Mouse (Mus musculus) hindbrain, embryonic 13.5 days (tissue): ENCODE data around the gene Csmd2. TPM values are rescaled to one million over a fixed set of nuclear protein-coding genes. Genes with fewer than 3 reads are reported as not detected.
A peak's percentile ranks its signal among the peaks of the same experiment; 100 is the strongest.

Source experiments
- ATAC-seq: fragments of 200-750 bp; cut with Nextera tagmentation; 2 replicates; pipeline ENCODE4 v1.8.0; 2017; ENCODE audit warnings: moderate TSS enrichment; ENCODE audit not compliant: low FRiP score
- H3K27ac ChIP-seq: fragments of 300-500 bp; sonication (generic); 2 replicates; pipeline ENCODE4 v1.5.1; 2015; ENCODE audit warnings: inconsistent platforms, mild to moderate bottlenecking, moderate library complexity
- H3K27me3 ChIP-seq: fragments of 300-500 bp; sonication (generic); 2 replicates; pipeline ENCODE4 v1.6.1; 2015; ENCODE audit warnings: mild to moderate bottlenecking, inconsistent platforms
- H3K36me3 ChIP-seq: fragments of 300-500 bp; sonication (generic); 2 replicates; pipeline ENCODE4 v1.6.1; 2015; ENCODE audit warnings: mild to moderate bottlenecking, inconsistent platforms
- H3K4me1 ChIP-seq: fragments of 300-500 bp; sonication (generic); replicated peaks from 2 replicates; pipeline ENCODE4 v1.6.1; 2015; ENCODE audit warnings: inconsistent platforms
- H3K4me2 ChIP-seq: fragments of 300-500 bp; sonication (generic); 2 replicates; pipeline ENCODE4 v1.6.1; 2015; ENCODE audit warnings: inconsistent platforms, mild to moderate bottlenecking, moderate library complexity
- H3K4me3 ChIP-seq: fragments of 300-500 bp; sonication (generic); 2 replicates; pipeline ENCODE4 v1.5.1; 2015; ENCODE audit warnings: mild to moderate bottlenecking, inconsistent platforms
- H3K9ac ChIP-seq: fragments of 300-500 bp; sonication (generic); 2 replicates; pipeline ENCODE4 v1.6.1; 2015; ENCODE audit warnings: mild to moderate bottlenecking, inconsistent platforms
- H3K9me3 ChIP-seq: fragments of 300-500 bp; sonication (generic); 2 replicates; pipeline ENCODE4 v1.6.1; 2016; ENCODE audit warnings: inconsistent platforms
- WGBS: fragments of 180-500 bp; shearing (Covaris S2); methylation state at CpG from one replicate; pipeline ENCODE4 v1.1.7; 2015; 5-methylcytosine and 5-hydroxymethylcytosine counted together
- polyA plus RNA-seq: library from polyadenylated mRNA; unstranded; fragments of >200 nt; fragmentation: Nextera tagmentation; extraction: Ambion mirVana; gene quantifications from 2 replicates; pipeline ENCODE4 v1.2.1, GENCODE M21; 2015

Csmd2 gene
- polyA plus RNA-seq, 1 experiment from 2014 or later: 8.6 TPM

DNA sequence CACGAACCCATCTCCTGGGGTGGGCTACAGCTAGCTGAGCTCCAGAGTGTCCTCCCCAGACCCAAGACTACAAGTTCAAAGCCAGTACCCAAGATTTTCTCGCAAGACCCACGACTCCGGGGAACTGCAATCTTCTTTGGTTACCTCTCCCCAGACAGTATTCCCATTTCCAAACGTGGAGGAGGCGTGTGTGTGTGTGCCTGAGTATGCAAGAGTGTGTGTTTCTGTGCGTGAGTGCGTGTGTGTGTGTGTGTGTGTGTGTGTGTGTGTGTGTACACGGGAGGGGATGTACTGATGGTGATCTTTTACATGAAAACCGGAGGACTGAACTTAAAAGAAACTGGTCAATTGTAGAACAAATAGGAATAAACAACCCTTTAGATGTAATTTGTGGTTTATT is 387 bp upstream of the Csmd2 start:
- Histone ChIP-seq H3K4me2 (peak overlapping the region; percentile 83), H3K4me3 (peak overlapping the region; percentile 74), H3K27me3 (peaks cover 32% of the 10 kb centered on the region), H3K27ac (peak overlapping the region; percentile 89), H3K9ac (peak overlapping the region; percentile 87), H3K9me3 (no peaks in the 10 kb centered on the region), H3K36me3 (no peaks in the 10 kb centered on the region), H3K4me1 (peaks cover 50% of the 10 kb centered on the region)
- ATAC-seq: no peak
- 3% methylated on average over 10 of the region's 10 CpGs for WGBS

DNA sequence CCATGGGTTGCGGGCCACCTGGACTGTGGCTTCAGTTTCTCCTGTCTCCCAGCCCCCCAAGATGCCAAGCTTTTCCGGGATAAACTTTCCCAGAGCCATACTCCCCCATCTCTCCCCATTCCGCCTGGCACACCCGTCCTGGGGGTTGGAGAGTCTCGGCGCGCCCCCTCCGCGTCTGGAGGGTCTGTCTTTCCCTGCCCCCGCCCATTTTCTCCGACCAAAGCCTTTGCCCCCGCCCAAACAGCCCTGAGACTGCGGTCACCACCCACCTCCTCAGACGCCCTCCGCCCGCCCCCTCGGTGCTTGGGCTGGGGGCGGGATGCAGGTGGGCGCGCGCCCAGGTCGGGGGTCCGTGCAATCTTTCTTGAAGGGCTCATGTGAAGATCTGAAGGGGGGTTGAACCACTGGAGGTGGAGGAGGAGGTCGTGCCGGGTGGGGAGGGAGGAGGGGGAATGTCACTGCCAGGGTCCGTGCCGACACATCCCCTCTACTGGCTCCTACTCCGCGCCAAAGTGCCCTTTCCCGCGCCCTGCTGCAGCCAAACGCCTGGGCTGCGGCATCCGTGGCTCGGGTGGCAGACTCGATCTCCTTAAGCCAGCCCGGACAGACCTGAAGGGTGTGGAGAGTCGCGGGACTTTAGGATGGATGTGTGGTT is 996 bp downstream of the Csmd2 start:
- peak; percentile 8; the same call in 1 of the 2 replicates for ATAC-seq
- Histone ChIP-seq H3K9me3 (no peaks in the 10 kb centered on the region), H3K9ac (peak overlapping the region; percentile 87), H3K36me3 (no peaks in the 10 kb centered on the region), H3K4me3 (peak overlapping the region; percentile 74), H3K4me2 (peak overlapping the region; percentile 83), H3K27ac (peak overlapping the region; percentile 89), H3K4me1 (peaks cover 55% of the 10 kb centered on the region), H3K27me3 (peaks cover 26% of the 10 kb centered on the region)
- WGBS: under 1% methylated on average over 37 of the region's 39 CpGs

DNA sequence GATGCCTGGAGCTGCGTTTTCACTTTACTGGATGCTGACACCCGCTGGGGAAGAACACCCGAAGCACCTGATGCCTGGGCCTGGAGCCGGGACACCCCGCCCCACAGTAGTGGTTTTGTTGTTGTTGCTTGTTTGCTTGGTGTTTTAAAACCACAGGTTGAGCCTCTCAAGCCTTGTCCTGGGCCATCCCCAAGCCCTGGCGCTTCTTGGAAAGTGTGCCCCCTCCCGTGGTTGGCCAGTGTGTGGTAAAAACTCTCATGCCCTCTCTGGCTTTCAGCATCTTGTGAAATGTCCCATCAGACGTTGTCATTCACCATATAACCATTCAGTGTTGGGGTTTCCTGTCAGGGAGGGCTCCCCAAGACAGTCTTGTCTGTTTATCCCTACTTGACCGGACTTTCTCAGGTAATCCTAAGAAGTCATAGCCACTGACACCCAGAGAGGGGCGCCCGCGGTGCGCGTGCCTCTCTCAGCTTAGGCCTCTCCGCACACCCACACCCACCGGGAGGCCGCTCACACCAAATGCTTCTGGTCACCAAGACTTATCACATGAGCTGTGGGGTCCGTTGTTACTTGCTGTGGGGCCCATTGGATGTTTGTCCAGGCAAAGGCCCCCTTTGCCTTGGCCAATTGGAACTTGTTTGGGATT is 1.8 kb downstream of the Csmd2 start:
- Histone ChIP-seq H3K4me1 (peaks cover 55% of the 10 kb centered on the region), H3K27ac (no peak overlapping the region), H3K27me3 (peaks cover 21% of the 10 kb centered on the region), H3K9me3 (no peaks in the 10 kb centered on the region), H3K36me3 (no peaks in the 10 kb centered on the region), H3K9ac (peak overlapping the region; percentile 87), H3K4me2 (peak overlapping the region; percentile 83), H3K4me3 (peak overlapping the region; percentile 74)
- WGBS: 7% methylated on average over 18 of the region's 18 CpGs
- ATAC-seq: 0 out of 2 replicates have a peak, but pooled peaks have one; percentile 12

DNA sequence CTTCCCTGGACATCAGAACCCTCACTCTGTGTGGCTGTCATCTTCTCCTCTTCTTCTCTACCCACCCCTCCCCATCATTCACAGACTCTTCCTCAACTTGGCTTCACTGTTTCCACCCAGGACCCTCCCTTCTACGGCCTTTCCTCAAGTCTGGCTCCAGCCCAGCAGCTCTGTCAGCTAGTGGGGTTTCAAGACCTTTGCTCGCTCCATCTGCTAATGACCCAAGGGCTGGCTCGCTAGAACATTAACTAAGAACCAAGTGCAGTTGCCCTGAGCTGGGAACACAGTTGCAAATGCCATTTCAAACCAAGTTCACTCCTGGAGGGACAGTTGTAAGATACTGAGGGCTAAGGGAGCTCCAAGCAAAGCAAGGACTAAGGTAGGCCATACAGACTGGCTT is 11.6 kb downstream of the Csmd2 start:
- no peaks in the 10 kb centered on the region for H3K9me3 ChIP-seq
- H3K27ac ChIP-seq: no peak overlapping the region
- no peak overlapping the region for H3K9ac ChIP-seq
- no peak overlapping the region for H3K4me2 ChIP-seq
- no peak for ATAC-seq
- H3K4me3 ChIP-seq: no peak overlapping the region
- H3K36me3 ChIP-seq: 0 out of 2 replicates have a peak, but pooled peaks cover 3% of the 10 kb centered on the region
- H3K4me1 ChIP-seq: 0 out of 2 replicates have a peak, but pooled peaks cover 3% of the 10 kb centered on the region
- H3K27me3 ChIP-seq: no peaks in the 10 kb centered on the region
- WGBS: 84% methylated on average over 3 of the region's 3 CpGs

DNA sequence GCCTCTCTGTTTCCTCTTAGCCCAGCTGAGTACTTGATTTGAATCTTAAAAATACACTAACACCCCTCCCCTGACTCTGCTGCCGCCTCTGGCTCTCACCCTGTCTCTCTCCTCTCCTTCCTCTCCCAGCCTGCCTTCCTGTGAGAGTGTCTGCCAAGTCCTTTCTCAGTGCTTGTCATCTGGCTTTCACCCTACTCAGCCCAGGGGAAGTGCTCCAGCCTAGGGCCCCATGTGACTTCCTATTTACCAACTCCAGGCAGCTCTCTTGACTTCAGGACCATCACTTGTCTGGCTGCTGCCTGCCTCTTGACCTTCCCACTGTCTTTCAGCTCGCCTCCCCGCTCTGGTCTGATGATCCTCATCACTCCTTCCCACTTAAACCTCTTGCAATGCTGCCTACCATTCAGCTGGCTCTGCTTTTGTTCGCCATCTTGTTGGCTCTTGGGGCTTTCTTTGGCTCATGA is 15.0 kb downstream of the Csmd2 start:
- Histone ChIP-seq H3K9ac (no peak overlapping the region), H3K4me3 (no peak overlapping the region), H3K4me2 (no peak overlapping the region), H3K36me3 (0 out of 2 replicates have a peak, but pooled peaks cover 3% of the 10 kb centered on the region), H3K4me1 (peaks cover 6% of the 10 kb centered on the region), H3K9me3 (no peaks in the 10 kb centered on the region), H3K27ac (no peak overlapping the region), H3K27me3 (no peaks in the 10 kb centered on the region)
- 71% methylated on average over 4 of the region's 4 CpGs for WGBS
- ATAC-seq: no peak

DNA sequence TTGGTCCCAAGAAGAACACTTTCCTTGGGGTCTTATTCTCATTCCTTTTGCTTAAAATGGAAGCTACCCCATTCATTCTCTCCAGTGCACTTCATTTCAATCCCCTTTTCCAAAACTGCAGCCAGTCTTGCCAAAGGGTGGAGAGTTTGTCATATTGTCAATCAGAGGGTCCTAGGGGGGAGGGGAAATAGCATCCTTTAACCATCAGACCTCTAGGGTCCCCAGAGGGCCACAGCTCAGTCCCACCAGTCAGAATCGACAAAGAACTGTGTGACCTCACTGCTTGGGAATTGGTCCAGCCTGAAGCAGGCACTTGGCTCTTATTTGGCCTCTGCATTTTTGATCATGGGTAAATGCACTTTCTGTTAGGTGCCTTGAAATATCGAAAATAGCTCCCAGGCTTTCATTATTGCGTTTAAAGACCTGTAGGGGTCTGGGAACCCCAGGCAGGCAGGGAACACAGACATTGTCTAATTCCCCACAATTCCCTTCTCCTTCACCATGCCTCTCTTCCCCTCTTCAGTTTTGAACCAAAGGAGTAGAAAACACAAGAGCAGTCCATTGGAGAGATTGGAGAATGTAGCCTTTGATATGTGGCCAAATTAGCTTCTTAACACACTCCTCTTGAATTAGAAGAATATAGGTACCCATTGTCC is 17.3 kb downstream of the Csmd2 start:
- 74% methylated on average over 3 of the region's 3 CpGs for WGBS
- no peaks in the 10 kb centered on the region for H3K27me3 ChIP-seq
- ATAC-seq: no peak

DNA sequence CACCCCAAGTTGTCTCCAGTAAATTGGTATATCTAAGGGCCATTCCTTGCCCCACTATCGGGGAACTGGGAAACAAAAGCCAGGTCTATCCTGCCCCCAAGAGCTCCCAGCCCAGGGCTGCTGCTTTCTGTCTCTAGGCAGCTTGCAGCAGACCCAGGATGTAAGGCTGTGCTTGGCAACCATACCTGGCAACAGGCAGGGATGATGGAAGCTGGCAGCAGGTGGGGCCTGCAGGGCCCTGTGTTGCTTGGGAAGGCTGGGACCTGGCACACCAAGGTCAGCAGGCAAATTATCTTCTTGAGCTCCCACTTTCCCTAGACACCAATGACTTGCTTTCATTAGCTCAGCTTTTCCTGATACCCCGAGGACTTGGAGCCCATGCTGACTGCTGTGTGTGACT is 31.8 kb downstream of the Csmd2 start:
- Histone ChIP-seq H3K9ac (no peak overlapping the region), H3K4me2 (no peak overlapping the region), H3K4me1 (peaks cover 38% of the 10 kb centered on the region), H3K9me3 (no peaks in the 10 kb centered on the region), H3K27ac (no peak overlapping the region), H3K36me3 (0 out of 2 replicates have a peak, but pooled peaks cover 2% of the 10 kb centered on the region), H3K27me3 (no peaks in the 10 kb centered on the region), H3K4me3 (no peak overlapping the region)
- 80% methylated on average over 2 of the region's 2 CpGs for WGBS
- ATAC-seq: no peak

More for the DNA sequence above, 17.3 kb downstream of the Csmd2 start:
- no peak overlapping the region for H3K4me3 ChIP-seq
- 0 out of 2 replicates have a peak, but pooled peaks cover 3% of the 10 kb centered on the region for H3K36me3 ChIP-seq
- no peak overlapping the region for H3K9ac ChIP-seq
- H3K9me3 ChIP-seq: no peaks in the 10 kb centered on the region
- no peak overlapping the region for H3K4me2 ChIP-seq
- no peak overlapping the region for H3K27ac ChIP-seq
- peaks cover 3% of the 10 kb centered on the region for H3K4me1 ChIP-seq

DNA sequence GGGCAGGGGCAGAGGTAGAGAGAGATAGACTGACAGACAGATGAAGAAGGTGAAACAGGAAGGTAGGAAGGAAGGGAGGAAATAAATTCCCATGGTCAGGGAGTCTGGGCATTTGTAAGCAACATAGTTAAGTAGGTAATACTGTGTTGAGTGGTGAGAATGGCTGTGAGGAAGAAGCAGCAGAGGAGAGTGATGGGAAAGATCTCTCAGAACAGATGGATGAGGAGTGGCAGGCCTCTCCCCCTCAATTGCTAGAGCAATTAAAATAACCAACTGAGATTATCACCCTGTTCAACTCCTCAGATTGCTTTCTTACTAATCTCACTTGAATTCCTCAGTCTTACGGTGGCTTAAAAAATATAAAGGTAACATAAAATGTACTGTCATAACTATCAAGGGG is 40.6 kb downstream of the Csmd2 start:
- no peak overlapping the region for H3K4me2 ChIP-seq
- H3K27me3 ChIP-seq: no peaks in the 10 kb centered on the region
- ATAC-seq: no peak
- no peaks in the 10 kb centered on the region for H3K36me3 ChIP-seq
- H3K9ac ChIP-seq: no peak overlapping the region
- H3K4me1 ChIP-seq: peaks cover 4% of the 10 kb centered on the region; the same call in 1 of the 2 replicates
- no peaks in the 10 kb centered on the region for H3K9me3 ChIP-seq
- H3K27ac ChIP-seq: no peak overlapping the region
- 71% methylated on average over 1 of the region's 1 CpGs for WGBS
- H3K4me3 ChIP-seq: no peak overlapping the region

DNA sequence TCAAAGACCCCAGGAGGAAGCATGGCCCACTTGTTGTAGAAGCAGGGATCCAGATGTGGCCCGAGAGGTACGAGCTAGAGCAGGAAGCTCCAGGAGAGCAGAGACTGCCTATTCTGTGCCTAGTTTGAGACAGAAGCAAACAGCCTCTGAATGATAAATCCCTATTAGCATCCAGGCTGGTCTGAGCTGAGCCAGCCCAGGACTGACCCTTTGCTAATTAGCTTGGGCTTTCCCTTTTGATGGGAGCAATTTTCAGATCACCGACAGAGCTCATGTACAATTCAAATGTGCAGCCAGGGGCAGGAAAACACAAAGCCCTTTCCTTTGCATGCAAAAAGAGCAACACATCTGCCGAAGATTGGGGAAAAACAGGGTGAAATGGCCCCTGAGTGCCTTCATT is 54.2 kb downstream of the Csmd2 start:
- Histone ChIP-seq H3K4me2 (no peak overlapping the region), H3K9ac (no peak overlapping the region), H3K27ac (peak overlapping the region; percentile 50), H3K36me3 (no peaks in the 10 kb centered on the region), H3K9me3 (no peaks in the 10 kb centered on the region), H3K4me3 (no peak overlapping the region), H3K27me3 (no peaks in the 10 kb centered on the region), H3K4me1 (peaks cover 32% of the 10 kb centered on the region)
- WGBS: 33% methylated on average over 4 of the region's 4 CpGs
- ATAC-seq: no peak

DNA sequence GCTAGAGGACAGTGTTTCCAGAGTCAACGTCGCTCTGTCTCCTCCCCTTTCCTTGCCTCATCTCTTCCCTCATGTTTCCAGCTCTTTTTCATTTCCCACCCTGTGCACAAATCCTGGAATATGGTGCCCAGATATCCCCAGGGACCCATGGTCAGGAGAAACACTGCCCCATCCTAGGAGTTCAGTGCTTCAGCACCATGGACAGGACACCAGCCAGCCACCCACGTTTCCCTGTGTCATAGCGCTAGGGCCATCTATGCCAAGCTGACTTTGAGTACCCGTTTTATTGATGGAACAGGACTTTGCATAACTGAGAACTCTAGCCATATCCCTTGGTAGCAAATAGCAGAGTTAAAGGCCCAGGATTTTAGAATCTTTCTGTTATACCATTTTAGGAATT is 55.0 kb downstream of the Csmd2 start:
- H3K27ac ChIP-seq: peak overlapping the region; percentile 50; the same call in 1 of the 2 replicates
- H3K36me3 ChIP-seq: no peaks in the 10 kb centered on the region
- no peaks in the 10 kb centered on the region for H3K9me3 ChIP-seq
- no peak overlapping the region for H3K9ac ChIP-seq
- H3K27me3 ChIP-seq: no peaks in the 10 kb centered on the region
- ATAC-seq: no peak
- no peak overlapping the region for H3K4me3 ChIP-seq
- H3K4me2 ChIP-seq: no peak overlapping the region
- 33% methylated on average over 5 of the region's 5 CpGs for WGBS
- H3K4me1 ChIP-seq: peaks cover 32% of the 10 kb centered on the region

DNA sequence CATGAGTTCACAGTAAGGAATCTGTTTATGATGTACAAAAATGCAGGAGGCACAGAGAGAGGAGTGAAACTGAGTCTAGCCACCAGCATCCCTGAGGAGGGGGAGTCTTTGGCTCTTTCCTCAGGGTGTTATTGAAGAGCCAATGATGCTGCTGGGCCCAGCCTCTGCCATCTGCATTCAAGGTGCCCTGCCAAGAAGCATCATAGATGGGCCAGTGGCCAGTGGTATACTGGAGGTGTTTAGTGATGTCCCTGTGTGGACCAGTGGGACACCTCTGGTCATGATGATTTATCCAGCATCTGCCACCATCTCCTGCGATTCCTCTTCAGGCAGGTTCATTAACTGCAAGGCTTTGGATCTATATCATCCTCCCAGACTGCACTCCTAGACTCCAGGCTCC is 61.1 kb downstream of the Csmd2 start:
- H3K4me3 ChIP-seq: no peak overlapping the region
- no peak for ATAC-seq
- H3K36me3 ChIP-seq: no peaks in the 10 kb centered on the region
- no peak overlapping the region for H3K9ac ChIP-seq
- no peak overlapping the region for H3K4me2 ChIP-seq
- WGBS: 65% methylated on average over 1 of the region's 1 CpGs
- H3K9me3 ChIP-seq: no peaks in the 10 kb centered on the region
- H3K4me1 ChIP-seq: peaks cover 15% of the 10 kb centered on the region
- H3K27me3 ChIP-seq: no peaks in the 10 kb centered on the region
- H3K27ac ChIP-seq: no peak overlapping the region

DNA sequence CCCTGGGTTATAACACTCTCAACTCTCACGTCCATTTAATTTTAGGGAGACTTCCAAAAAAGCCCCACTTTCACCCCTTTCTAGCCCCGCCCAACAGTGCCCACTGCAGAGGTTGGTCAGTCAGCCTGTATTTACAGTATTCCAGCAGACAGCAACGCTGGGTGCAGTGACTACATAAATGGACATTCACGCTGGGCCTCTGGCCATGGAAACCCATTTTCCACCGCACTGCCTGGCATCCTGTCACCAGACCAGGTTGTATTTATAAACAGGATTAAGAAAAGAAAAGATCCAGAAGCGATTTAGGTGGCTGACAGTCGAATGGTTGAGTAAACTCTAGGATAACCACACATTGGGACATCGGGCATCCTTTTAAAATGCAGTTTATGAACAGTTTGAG is 65.0 kb downstream of the Csmd2 start:
- Histone ChIP-seq H3K27ac (no peak overlapping the region), H3K4me1 (peaks cover 5% of the 10 kb centered on the region), H3K9me3 (no peaks in the 10 kb centered on the region), H3K9ac (no peak overlapping the region), H3K27me3 (no peaks in the 10 kb centered on the region), H3K4me2 (no peak overlapping the region), H3K36me3 (no peaks in the 10 kb centered on the region), H3K4me3 (no peak overlapping the region)
- WGBS: 84% methylated on average over 8 of the region's 8 CpGs
- no peak for ATAC-seq
